Mouse (Mus musculus) cerebellum, postnatal 36 days (tissue): ENCODE data around the gene Pepd.
"Not testable (repeated sequence)": the region's sequence is repeated elsewhere in the genome, so short reads cannot be mapped to it uniquely, and the experiment has no call there.

ENCODE experiments used
- DNase-seq, 2 experiments: peaks; one replicate each; pipeline ENCODE4 v3.0.0; 2021 to 2022; ENCODE audit warnings: mixed read lengths in 2 of 2

Pepd gene

DNA sequence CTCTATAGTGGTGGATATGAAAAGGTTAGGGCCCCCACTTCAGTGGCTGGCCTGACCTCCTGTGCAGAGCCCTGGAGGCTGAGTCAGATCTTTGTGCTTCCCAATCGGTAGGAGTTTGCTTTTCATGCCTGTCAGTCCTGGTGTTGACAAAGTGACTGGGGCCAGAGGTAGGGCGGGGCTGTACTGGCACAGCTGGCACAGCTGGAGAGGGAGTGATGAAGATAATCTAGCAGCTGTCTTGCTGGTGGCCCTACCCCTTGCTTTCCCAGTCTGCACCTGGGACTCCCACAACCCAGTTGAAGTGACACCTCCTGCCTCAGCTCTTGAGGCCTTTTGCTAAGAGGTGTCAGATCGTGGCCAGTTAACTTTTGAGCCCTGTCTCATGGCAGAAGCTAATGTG lies 21.0 kb downstream of the Pepd start:
- DNase-seq = no peak

DNA sequence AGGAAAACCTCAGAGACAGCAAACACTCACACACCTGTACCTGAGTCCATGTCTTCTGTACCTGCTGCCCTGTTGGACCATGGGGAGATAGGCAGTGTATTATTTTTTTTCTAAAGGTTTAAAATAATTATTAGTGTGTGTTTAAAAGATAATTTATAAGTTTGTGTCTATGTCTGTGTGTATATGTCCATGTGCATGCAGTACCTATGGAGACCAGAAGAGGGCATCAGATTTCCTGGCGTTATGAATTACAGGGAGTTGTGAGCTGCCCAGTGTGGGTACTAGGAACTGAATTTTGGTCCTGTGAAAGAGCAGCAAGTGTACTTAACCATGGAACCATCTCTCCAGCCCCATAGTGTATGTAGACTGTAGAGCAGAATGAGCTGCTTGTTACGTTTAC lies 24.2 kb downstream of the Pepd start:
- DNase-seq = no peak

DNA sequence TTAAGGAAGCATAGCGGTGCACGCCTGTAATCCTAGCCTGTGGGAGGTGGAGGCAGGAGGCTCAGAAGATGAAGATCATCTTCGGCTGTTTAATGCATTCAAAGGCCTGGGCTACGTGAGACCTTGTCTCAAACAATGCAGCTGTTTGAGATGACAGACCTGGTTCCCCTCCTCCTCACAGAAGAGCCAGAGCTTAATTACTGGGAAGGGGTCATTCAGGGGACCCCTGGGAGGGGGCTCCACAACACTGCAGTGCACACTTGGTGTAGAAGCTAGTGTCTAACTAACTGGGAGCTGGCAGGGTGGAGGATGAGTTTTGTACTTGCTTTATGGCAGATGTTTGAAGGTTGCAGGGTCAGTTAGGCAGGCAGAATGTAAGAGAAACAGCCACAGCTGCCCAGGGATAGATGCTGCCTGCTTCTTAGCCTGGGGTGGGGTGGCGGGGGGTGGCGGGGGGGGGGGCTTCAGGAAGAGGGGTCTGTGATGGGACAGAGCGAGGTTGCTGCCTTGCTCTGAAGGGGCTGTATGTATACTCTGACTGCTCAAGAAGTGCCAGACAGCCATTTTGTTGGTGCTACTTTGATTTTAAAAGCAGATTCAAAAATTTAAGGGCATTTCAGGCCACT lies 26.6 kb downstream of the Pepd start:
- no peak for DNase-seq

DNA sequence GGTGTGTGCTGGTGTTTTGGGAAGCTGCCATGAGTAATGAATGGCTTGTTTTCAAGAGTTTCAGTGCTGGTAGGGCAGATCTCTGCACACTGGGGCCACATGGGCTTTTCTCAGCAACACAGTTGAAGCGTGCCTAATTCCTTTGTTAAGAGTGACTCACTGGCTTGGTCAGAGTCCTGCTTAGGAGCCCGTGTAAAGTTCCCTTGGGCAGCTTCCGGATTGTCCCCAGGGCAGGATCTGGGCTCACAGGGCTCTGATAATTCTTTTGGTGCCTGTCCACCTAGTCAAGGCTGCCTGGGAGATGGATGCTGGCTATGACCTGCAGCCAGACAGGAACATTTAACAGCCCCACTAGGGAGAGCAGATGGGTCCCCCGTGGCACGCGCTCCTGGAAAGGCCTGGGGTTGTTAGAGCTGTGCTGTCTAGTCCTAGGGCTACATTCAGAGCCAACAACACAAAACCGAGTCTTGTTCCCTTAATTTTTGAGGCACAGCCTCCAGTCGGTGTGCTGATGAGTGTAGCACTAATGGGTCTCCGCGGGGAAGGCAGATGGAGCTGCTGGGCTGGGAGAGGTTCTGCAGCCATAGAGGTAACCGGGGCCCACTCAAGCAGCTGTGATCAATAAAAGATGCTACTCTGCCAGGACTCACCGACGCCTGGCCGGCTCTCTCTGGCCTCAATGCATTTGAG lies 27.2 kb downstream of the Pepd start:
- DNase-seq = peak; percentile 7 to 10

DNA sequence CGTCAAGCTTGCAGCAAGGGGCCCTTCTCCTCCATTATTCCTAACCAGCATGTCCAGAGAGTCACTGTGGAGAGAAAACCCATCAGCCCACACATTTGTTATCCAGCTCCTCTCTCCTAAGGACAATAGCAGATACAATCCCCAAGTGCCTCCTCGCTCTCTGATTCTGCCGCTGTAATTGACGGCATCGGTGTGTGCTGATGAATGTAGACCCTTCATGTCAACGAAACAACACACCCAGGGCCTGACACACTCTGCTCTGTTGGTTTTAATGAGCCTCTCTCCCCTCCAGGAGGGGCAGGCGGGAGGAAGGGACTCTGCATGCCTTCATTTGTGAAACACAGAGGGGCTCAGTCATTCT lies 27.8 kb downstream of the Pepd start:
- DNase-seq = no peak

DNA sequence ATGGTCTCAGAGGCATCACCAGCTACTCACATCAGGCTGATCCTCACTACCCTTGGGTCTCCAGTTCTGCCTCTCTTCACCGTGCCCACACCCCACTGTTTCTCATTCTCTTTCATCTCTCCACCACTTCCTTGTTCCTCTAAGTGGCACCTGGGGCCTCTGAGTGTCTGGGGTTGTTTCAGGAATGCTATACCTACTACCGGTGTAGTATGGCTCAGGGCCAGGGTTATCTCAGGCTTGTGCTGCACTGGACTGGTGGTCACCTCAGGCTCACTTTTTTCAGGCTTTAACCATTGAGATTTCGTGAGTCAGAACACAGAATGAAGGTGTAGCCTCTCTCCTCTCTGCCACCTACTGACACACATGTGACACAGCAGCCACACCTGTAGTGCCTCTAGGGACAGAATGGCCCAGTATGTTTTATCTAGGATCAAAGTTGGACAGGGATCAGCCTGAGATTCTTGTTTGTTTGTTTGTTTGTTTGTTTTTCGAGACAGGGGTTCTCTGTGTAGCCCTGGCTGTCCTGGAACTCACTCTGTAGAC lies 31.5 kb downstream of the Pepd start:
- no peak for DNase-seq

DNA sequence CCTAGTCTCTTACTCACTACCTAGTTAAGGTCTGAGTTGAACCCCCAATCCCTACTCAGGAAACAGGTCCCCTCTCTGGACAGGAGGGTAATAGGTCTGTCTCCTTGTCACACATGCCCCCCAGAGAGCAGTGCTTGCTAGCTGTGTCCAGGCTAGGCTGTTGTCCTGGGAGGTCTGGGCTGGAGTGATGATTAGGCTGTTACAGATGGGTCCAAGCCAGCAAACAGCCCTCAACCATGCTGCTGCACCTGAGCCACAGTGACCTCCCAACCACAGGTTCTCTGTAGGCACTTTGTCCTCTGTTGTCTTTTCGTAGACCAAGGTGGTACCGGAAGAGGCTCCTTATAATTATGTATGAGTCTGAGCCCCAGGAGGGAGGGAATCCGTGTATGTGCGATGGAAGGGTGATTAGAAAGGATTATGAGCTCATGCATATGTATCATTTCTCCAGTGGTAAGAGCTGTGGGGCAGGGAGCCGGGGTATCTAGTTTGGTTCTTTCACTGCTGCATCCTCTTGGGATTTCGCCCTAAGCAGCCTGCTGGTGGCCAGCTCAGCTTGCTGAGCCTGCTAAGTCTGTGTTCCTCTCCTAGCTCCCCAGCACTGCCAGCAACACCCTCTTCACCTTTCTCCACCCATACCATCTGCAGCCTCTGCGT lies 34.2 kb downstream of the Pepd start:
- no peak for DNase-seq

DNA sequence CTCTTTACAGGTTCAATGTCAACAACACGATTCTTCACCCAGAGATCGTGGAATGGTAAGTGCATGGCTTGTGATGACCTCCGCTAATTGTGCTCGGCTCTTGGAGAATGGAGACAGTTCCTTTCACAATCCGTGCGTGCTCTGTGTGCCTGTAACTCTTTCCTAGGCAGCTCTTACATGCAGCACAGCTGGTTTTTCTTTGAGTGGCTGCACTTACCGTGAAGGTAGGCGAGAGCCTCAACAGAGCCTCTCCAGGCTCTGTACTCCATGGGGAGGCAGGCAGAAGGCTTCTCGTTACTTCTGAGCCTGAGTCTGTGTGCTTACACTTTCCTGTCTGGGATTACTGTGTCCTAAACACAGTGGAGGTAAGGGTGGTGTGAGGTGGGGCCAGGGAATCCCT lies 42.4 kb downstream of the Pepd start:
- no peak for DNase-seq

DNA sequence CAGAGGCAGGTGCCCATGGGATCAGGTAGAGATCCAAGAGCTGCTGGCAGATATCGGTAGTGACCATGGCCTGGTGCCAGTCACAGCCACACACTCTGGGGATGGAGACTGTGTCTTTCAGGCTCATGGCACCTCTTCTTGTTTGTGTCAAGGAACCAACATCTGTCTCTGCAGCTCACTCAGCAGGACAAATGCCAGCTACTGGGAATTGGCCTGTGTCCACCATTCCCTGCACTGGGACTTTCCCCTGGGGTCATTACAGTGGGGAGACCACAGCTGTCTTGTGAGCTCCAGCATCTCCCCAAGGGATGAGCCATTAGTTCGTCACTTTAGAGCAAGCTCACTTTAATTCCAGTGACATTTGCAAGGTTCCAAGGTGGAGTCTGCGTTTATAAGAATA lies 43.1 kb downstream of the Pepd start:
- no peak for DNase-seq

DNA sequence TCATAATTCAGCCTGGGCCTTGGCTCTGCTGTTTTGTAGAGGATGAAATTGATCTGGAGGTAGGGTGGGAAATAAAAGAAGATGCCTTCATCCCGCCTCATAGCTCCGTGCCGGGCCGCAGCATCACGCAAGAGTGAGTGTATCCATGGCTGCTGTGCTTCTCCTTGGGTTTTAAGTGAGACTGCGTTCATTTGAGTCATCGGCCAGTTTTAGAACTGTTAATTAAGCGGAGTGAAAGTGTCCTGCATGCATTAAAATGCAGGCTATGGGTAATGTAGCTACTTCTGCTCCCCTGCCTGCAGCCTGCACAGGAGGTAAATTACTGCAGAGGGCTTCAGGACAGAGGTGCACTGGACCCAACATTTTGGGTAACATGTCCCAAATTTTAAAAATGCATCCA lies 45.0 kb downstream of the Pepd start:
- DNase-seq = no peak

DNA sequence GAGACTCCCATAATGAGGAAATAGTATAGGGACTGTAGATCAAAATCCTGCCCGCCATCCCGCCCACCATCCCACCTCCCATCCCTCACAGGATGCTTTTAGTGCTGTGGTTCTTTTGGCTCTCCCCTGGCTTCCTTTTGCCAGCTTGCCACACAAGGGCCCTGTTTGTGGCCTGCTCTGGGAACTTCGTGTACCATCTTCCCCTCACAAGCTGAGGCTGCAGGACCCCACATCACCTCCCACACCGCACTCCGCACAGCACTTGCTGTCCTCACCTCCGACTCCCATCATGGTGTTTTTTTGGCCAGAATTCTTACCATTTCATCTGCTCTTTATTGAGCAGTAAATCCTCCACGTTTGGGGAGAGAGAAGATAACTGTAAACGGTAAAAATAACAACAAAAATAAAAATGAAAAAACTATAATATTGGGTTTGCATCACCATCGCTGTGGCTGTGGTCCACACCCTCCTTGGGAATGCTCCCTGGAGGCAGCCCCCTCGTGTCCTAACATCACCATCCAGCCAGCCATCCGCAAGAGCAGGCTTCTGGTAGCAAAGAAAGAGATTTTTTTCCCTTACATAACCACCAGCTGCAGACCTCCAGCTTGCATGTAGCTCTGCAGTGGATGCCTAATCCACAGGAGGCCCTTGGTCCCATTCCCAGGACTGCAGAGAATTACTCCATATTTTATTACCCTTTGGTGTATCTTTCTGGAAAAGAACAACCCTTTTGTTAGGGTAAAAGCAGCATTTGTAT lies 51.9 kb downstream of the Pepd start:
- DNase-seq = no peak

DNA sequence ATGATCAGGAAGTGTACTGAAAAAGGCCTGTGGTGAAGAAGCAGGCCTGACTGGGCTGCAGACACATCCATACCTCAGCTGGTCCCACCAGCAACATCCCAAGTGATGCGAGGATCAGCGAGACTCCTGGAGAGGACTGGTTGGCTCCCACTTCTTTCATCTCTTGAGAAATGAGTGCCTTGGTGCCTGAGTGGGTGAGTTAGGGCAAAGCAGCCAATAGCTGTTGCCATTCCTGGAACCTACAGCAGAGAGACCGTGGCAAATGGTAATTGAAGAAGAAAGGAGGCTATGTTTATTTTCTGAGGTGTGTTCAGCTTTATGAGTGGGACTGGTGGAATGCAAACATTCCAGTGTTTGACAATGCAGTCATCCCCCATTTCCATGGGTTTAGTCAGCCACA lies 55.2 kb downstream of the Pepd start:
- no peak for DNase-seq

DNA sequence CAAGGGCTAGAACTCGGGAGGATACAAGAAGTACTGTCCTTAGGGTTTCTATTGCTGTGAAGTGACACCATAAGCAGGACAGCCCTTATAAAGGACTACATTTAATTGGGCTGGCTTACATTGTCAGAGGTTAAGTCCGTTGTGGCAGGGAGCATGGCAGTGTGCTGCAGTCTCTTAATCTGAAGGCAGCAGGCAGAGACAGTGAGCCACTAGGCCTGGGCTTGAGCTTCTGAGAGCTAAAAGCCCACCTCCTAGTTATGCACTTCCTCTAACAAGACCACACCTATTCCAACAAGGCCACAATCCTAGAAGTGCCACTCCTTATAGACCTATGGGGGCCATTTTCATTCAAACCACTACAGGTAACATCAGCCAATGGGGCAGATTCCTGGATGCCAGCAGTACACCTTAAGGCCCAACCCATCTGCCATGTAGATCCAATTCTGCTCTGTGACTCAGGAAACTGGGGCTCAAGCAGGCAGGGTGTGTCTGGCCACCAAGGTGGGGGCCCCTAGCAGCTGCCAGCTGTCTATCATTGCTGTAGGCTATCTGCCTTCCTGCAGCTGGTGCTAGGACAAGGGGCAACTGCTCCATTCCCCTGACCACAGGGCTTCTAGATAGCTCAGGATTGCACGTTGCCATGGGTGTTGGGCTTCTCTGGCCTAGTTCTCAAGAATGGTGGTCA lies 56.7 kb downstream of the Pepd start:
- DNase-seq = no peak

DNA sequence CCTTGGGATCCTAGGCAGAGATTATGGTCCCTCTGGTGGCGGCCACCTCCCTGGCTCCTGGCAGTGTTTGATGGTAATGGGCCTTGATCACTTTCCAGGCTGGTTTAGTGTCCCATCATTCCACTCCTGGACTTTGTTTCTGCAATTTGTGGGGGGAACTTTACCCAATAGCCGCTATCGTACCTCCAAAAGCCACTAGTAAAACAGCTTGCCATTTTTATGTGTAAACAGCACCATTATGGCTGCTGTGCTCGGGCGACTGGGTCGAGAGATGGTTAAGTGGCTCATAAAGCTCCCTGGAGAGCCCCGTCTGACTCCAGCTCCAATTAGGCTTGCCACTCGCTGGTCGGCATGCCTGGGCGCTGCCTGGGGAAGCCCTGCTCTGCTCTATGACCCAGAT lies 59.6 kb downstream of the Pepd start:
- DNase-seq = no peak

DNA sequence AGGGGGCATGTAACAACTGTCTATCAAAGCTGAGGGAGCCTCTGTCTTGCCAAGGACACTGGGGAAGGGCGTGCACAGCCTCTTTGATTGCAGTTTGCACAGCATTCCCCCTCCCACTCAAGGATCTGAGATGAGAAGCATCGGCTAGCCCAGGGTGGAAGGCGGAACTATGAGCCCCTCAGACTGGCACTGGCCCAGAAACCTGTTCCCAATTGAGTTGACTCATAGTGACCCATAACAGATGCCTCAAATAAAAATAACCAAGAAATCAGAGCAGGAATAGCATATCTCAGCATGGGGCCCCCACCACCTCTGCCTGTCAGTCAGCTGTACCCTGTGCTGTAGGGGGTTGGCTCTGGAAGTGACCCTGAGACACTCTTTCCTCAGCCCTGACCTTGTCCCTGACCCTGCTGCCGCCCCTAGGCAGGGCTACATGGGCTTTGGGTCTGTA lies 60.8 kb downstream of the Pepd start:
- DNase-seq = peak in 1 of 2 experiments; percentile 6

DNA sequence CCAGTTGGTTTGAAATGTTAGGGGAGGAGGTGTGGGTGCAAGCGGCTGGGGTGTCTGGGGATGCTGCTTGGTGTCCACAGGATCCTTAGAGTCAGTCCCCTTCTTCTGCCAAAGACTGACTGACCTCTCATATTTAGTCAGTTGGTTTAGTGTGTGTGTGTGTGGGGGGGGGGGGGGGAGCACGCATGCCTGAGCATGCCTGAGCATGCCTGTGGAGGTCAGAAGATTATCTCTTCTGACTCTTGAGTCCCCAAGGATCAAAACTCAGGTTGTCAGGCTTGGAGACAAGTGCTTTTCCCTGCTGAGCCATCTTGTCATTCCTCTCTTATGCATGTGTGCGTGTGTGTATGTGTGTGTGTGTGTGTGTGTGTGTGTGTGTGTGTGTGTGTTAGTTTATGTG lies 61.7 kb downstream of the Pepd start:
- no peak for DNase-seq

DNA sequence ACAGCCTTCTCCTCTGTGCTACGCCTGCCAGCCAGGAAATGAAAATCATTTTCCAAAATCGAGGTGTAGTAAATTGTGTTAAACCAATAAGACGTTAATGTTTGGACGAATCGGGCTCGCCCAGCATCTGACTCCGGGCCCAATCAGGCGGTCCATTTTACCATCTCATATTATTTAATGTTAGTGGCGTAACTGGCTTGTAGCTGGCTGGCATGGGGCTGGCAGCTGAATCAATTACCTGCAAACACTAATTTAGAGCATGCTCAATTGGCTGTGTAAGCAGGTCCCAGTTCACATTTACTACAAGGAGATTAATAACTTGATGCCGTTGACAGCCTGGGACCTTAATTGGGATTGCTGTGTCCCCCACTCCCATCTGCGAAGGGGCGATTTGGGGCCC lies 63.7 kb downstream of the Pepd start:
- no peak for DNase-seq

DNA sequence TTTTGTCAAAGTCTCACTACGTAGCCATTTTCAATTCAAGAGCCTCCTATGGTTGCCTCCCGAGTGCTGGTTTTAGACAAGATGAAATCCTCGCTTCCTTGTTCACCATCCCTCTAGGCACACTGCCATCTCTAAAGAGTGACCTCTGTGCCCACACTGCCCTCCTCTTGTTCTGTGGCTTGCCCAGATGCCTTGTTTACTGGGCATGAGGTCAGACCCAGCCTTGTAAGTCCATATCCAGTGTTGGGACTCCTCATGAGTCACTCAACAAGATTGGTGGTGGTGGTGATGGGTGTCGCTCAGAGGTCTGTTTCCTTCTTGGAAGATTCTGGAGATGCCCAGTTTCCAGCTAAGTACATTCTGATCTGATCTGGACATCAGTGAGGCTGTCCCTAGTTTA lies 65.2 kb downstream of the Pepd start:
- no peak for DNase-seq

DNA sequence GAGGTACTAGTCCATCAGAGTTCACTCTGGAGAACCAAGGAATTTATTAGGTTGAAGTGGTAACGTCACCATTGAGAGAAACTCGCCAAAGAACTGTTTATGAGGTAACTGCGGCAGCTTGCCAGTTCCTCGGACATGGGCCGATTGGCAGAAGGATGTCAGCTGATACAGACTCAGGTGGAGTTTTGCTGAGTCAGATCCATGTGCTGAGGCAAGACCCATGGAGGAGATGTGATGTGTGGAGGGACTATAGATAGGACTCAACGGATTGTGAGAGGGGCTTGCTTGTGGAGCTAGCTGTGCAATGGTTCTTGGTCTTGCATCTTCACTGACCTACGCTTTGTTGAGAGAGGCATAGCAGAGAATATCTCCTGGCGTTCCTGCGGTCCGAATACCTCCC lies 69.6 kb downstream of the Pepd start:
- no peak for DNase-seq

DNA sequence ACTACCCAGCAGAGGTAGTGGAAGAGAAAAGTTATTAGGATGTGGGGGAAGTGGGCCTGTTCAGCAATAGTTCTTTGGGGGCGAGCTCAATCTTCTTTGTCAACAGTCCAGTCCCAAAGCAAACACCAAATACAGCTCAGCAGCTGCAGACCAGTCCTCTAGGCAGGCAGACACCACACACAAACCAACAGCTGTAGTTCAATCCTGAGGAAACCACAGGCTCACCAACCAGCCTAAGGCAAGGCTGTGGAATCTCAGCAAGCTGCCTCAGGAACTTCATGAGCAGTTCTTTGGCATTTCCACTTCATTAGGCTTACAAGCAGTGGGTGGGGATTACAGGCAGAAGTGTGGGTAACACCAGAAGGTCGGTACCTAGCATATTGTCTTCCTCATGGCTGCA lies 70.2 kb downstream of the Pepd start:
- DNase-seq = not testable (repeated sequence)

DNA sequence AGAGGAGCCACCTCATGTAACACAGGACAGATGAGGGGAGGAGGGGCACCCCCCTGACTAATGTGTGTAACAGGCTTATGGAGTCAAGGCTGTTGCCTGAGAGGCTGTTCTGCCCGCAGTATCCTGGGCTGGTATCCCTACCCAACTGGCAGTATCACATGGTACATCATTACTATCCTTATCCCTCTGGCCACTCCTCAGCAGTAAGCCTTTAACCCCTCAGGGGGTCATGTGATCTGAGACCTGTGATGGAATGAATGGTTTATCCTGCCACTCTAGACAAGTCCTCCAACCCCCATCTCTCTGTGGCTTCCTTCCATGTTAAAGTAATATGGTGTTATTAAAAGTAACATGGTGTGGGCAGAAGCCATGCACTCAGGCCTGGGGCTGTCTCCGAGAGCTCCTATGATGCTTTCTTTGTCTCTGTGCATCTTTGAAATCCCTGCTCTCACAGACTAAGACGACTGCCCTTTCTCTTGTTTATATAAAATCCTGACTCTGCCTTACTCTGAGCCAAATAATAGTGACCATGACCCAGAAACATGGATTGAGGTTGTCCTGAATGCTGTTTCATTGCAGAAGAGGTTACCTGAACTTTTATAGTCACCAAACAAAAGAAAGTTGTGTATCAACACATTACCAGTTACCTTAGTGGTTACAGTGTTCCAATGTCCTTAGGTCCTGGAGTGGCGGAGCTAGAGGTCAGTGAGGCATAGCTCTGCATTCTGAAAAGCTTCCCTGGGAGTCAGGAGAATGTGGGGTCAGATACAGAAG lies 71.7 kb downstream of the Pepd start:
- DNase-seq = no peak

DNA sequence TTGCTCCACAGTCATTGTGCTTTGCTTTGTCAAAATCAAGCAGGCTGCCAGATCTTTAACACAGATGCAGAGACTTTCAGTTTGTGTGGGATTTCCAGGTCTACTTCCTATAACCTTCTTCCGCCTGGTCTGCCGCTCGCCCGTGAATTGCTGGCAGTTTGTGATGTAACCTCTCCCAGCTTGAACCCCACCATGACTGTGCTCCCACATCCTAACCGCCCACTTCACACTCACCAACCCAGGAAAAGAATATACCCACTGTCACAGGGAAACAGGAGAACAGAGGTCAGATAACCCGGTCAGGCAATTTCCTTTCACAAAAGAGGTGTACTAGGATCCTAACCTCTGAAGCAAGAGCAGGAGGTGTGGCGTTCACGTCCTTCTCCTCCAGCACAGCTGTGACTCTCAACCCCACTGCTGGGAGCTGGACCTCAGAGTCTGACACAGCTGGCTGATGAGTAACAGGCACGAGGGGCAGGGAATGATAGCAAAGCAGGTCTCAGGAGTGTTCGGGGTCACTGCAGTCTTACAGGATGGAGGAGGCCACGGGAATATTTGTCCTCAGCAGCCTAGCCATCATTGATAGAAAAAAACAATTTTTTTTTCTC lies 72.5 kb downstream of the Pepd start:
- DNase-seq = no peak
